Mouse (Mus musculus): ENCODE results near the gene Ddx41.
"Not testable (repeated sequence)": the region's sequence is repeated elsewhere in the genome, so short reads cannot be mapped to it uniquely, and the experiment has no call there.

Ddx41 gene

GRCm38 (mm10) chr13:55536194-55537175 lies at the start of gene Ddx41:
Ddx41 (minus strand) TSS chr13:55536658.
- DNase-seq (ENCODE audit: low spot score): peak; percentile 100

GRCm38 (mm10) chr13:55578086-55578485 lies 41.6 kb upstream of the Ddx41 start:
- DNase-seq (ENCODE audit: low spot score): no peak

GRCm38 (mm10) chr13:55576872-55577271 lies 40.4 kb upstream of the Ddx41 start:
- DNase-seq (ENCODE audit: low spot score): not testable (repeated sequence)

DNA sequence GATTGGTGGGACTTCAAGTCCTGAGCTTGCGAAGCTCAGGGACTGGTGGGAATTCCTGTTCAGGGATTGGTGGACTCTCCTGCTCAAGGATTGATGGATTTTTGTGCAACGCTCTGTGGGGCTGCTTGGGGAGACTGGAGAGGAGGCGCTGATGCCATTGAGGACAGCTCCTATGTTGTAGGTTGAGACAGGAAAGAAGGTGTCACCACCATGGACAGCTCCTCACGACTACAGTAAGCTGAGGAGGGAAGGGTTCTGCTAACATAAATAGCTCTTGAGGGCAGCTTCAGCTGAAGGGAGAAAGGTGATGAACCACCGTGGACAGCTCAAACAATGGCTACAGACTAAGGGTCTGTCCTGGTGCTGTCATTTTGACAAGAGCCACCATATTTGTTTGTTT lies 39.5 kb upstream of the Ddx41 start:
- no peak for DNase-seq (ENCODE audit: low spot score)

- DNase-seq (ENCODE audit: low spot score): no peak
These were observed 37.9 kb upstream of the Ddx41 start for GRCm38 (mm10) chr13:55574321-55574720.

DNA sequence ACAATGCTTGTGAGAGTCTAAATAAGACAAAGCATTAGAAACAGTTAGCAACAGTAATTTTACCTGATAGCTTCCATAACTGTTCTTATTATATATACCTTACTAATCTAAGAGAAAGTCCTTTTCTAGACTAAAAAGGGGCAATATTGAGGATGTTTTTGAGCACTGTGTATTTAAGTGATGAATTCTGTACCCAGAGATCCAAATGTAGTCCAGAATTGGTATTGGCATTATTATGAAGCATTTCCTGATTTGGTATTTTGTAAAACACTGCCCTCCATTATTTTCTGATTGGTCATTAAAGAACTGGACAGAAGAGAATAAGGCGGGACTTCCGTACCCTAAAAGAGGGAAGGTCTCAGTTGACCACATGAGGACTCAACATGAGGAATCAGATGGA lies 37.0 kb upstream of the Ddx41 start, which contains the start of gene Tmed9:
Gene Tmed9, plus strand, starts transcription at position 301 of the 400 bp plus-strand sequence.
- no peak for DNase-seq (ENCODE audit: low spot score)

DNA sequence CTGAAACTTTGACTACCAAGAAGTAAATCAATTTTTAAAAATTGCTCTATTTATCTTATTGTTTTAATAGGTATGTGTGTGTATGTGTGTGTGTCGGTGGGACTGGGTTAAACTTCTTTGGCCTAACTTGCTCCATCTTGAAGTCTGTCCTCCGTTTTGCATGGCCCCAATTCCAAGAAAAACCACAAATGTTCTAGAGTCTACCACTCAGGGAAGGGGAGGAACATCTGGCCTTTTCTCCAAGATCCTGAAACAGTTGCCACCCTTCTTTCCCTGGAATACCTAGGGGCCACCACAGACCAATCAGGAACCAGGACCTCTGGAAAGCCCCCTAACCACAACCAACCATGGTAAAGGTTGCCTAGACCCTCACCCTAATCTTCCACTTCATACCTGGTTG lies 35.5 kb upstream of the Ddx41 start:
- DNase-seq (ENCODE audit: low spot score): no peak

GRCm38 (mm10) chr13:55571027-55571751 lies 34.7 kb upstream of the Ddx41 start, which contains the start of gene Fam193b:
Fam193b (minus strand) TSS chr13:55571120.
- peak; percentile 92 for DNase-seq (ENCODE audit: low spot score)

DNA sequence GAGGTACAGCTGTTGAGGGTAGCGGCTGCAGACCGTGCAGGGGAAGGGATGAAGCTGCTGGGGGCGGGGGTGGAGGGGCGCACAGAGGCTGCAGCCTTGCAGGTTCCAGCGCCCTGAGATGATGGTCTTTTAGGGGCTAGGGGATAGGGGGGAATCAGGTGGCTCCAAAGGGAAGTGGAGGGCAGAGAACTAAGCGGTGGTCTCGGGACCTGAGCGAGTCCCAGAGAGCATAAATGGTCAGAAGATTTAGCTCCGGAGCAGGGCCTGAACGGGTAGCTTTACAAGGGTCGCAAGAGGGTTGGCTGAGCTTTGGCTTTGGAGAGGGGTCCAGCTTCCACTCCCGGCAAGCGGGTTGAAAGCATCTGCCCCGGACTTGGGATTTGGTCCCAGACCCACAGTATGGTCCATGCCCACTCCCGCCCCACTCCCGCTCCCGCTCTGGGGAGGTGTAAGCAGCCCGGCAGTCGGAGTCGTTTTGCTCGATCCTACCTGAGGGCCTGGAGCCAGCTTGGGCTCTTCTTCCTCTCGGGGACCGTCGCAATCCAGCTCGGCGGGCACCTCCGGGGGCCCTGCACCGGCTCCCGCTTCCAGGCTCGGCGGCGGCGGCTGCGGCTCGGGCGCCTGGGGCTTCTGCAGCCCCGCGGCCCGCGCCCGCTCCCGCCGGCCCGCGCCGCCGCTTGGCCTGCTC lies 34.0 kb upstream of the Ddx41 start:
- DNase-seq (ENCODE audit: low spot score): no peak

- no peak for DNase-seq (ENCODE audit: low spot score)
These were observed 33.3 kb upstream of the Ddx41 start for GRCm38 (mm10) chr13:55569726-55570285.

- DNase-seq (ENCODE audit: low spot score): not testable (repeated sequence)
These were observed 32.1 kb upstream of the Ddx41 start for GRCm38 (mm10) chr13:55568524-55568923.

- no peak for DNase-seq (ENCODE audit: low spot score)
These were observed 31.5 kb upstream of the Ddx41 start for GRCm38 (mm10) chr13:55567949-55568348.

GRCm38 (mm10) chr13:55567001-55567400 lies 30.5 kb upstream of the Ddx41 start:
- DNase-seq (ENCODE audit: low spot score): no peak

GRCm38 (mm10) chr13:55563266-55563879 lies 26.9 kb upstream of the Ddx41 start:
- DNase-seq (ENCODE audit: low spot score): no peak

DNA sequence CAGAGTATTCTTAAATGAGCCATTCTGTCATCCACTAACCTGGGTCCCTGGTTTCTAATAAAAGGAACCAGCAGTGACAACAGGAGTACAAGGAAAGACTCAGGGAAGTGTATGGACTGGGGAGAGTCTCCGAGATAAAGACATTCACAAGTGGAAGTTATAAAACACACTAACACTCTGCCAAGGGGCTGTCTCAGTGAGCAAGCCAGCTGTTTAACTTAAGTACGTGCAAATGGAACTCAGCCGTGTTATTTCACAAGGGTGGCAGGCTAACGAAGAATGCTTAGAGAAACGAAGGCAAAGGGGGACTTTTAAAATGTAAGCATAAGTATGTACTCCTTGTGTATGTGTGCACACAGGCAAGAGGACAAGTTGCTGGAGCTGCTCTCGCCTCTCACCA lies 21.0 kb upstream of the Ddx41 start:
- DNase-seq (ENCODE audit: low spot score): no peak

- DNase-seq (ENCODE audit: low spot score): no peak
These were observed 19.5 kb upstream of the Ddx41 start for GRCm38 (mm10) chr13:55555921-55556320.

GRCm38 (mm10) chr13:55549061-55549460 lies 12.6 kb upstream of the Ddx41 start:
- no peak for DNase-seq (ENCODE audit: low spot score)

DNA sequence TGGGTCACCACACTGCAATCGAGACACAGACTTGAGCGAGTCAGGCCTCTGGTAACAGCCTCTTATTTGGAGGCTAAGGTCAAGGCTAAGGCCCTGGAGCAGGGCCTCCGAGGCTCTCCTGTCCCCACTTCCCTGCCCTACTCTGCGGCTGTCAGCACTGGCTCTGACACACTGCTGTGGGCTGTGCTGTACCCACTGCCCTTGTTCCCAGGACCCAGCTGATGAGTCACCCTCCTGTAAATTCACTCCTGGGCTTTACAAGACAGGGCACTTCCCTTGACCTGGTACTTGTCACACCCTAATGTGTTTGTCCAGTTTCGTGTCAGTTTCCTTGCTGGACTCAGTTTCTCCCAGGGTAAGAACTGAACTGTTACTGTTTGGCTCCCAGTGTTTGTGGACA lies 12.0 kb upstream of the Ddx41 start:
- DNase-seq (ENCODE audit: low spot score): no peak

GRCm38 (mm10) chr13:55547916-55548315 lies 11.5 kb upstream of the Ddx41 start:
- no peak for DNase-seq (ENCODE audit: low spot score)

DNA sequence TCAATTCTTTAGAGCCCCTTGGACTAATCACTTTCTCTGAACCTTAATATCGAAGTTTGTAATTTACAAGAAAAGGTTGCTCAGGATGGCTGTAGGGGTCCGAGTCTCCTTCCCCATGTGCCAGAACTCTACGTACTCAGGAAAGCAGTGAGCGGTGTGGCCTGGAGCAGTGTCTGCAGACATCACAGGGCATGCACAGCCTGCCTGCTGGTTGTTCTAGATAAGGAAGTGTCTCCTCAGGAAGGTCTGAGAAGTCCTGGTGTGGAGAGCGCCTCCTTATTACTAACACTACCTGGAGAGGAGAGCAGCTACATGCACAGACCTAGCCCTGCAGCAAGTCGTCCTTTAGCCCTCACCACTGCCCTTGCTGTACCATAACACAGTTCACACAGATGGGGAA lies 8.3 kb upstream of the Ddx41 start:
- DNase-seq (ENCODE audit: low spot score): no peak

- DNase-seq (ENCODE audit: low spot score): no peak
These were observed 7.0 kb upstream of the Ddx41 start for GRCm38 (mm10) chr13:55543447-55543846.

Data from T-cell, adult 2 months (primary cell).